Mouse (Mus musculus): ENCODE measurements around the gene Lamp1. TPM values are rescaled to one million over a fixed set of nuclear protein-coding genes. Genes with fewer than 3 reads are reported as not detected.
A peak's percentile ranks its signal among the peaks of the same experiment; 100 is the strongest.

Lamp1 gene
- polyA plus RNA-seq, 1 experiment from 2014 or later = 247 TPM

- Histone ChIP-seq H3K4me2 (replicated peaks) (no peak overlapping the region), H3K9me3 (no peaks in the 10 kb centered on the region), H3K4me1 (no peaks in the 10 kb centered on the region), H3K36me3 (no peaks in the 10 kb centered on the region), H3K27ac (no peak overlapping the region), H3K27me3 (no peaks in the 10 kb centered on the region), H3K4me3 (no peak overlapping the region), H3K9ac (no peak overlapping the region)
- WGBS = 86% methylated on average over 8 of the region's 8 CpGs
- no peak for ATAC-seq (ENCODE audit: insufficient number of reproducible peaks, insufficient read depth, low FRiP score, low TSS enrichment)
These were observed 27.9 kb downstream of the Lamp1 start for GRCm38 (mm10) chr8:13186819-13187218.

GRCm38 (mm10) chr8:13187229-13187628 lies 28.3 kb downstream of the Lamp1 start:
- no peak for ATAC-seq (ENCODE audit: insufficient number of reproducible peaks, insufficient read depth, low FRiP score, low TSS enrichment)
- no peak overlapping the region for H3K4me3 ChIP-seq
- no peaks in the 10 kb centered on the region for H3K27me3 ChIP-seq
- no peak overlapping the region for H3K27ac ChIP-seq
- no peaks in the 10 kb centered on the region for H3K4me1 ChIP-seq
- H3K4me2 ChIP-seq (replicated peaks) = no peak overlapping the region
- no peaks in the 10 kb centered on the region for H3K36me3 ChIP-seq
- no peaks in the 10 kb centered on the region for H3K9me3 ChIP-seq
- 79% methylated on average over 9 of the region's 9 CpGs for WGBS
- no peak overlapping the region for H3K9ac ChIP-seq

- Histone ChIP-seq H3K27ac (no peak overlapping the region), H3K36me3 (no peaks in the 10 kb centered on the region), H3K9me3 (no peaks in the 10 kb centered on the region), H3K4me3 (no peak overlapping the region), H3K4me1 (no peaks in the 10 kb centered on the region), H3K27me3 (no peaks in the 10 kb centered on the region), H3K9ac (no peak overlapping the region), H3K4me2 (replicated peaks) (no peak overlapping the region)
- no peak for ATAC-seq (ENCODE audit: insufficient number of reproducible peaks, insufficient read depth, low FRiP score, low TSS enrichment)
- 69% methylated on average over 7 of the region's 7 CpGs for WGBS
These were observed 28.7 kb downstream of the Lamp1 start for GRCm38 (mm10) chr8:13187638-13188037.

GRCm38 (mm10) chr8:13188052-13188555 lies 29.1 kb downstream of the Lamp1 start:
- no peaks in the 10 kb centered on the region for H3K9me3 ChIP-seq
- H3K4me3 ChIP-seq = no peak overlapping the region
- H3K36me3 ChIP-seq = no peaks in the 10 kb centered on the region
- no peak overlapping the region for H3K27ac ChIP-seq
- ATAC-seq (ENCODE audit: insufficient number of reproducible peaks, insufficient read depth, low FRiP score, low TSS enrichment) = no peak
- H3K9ac ChIP-seq = no peak overlapping the region
- no peaks in the 10 kb centered on the region for H3K4me1 ChIP-seq
- 90% methylated on average over 13 of the region's 13 CpGs for WGBS
- no peaks in the 10 kb centered on the region for H3K27me3 ChIP-seq
- H3K4me2 ChIP-seq (replicated peaks) = no peak overlapping the region

GRCm38 (mm10) chr8:13188857-13189256 lies 29.9 kb downstream of the Lamp1 start:
- WGBS = 86% methylated on average over 1 of the region's 1 CpGs
- H3K9ac ChIP-seq = no peak overlapping the region
- no peaks in the 10 kb centered on the region for H3K27me3 ChIP-seq
- H3K4me1 ChIP-seq = no peaks in the 10 kb centered on the region
- H3K27ac ChIP-seq = no peak overlapping the region
- no peaks in the 10 kb centered on the region for H3K9me3 ChIP-seq
- no peak for ATAC-seq (ENCODE audit: insufficient number of reproducible peaks, insufficient read depth, low FRiP score, low TSS enrichment)
- H3K36me3 ChIP-seq = no peaks in the 10 kb centered on the region
- H3K4me3 ChIP-seq = no peak overlapping the region
- no peak overlapping the region for H3K4me2 ChIP-seq (replicated peaks)

- H3K9me3 ChIP-seq = no peaks in the 10 kb centered on the region
These were observed 31.3 kb downstream of the Lamp1 start for GRCm38 (mm10) chr8:13190235-13190634.

GRCm38 (mm10) chr8:13194818-13195217 lies 35.9 kb downstream of the Lamp1 start:
- no peak overlapping the region for H3K9ac ChIP-seq
- peak overlapping the region; percentile 46 for H3K27ac ChIP-seq
- peaks cover 6% of the 10 kb centered on the region for H3K27me3 ChIP-seq
- no peak overlapping the region for H3K4me3 ChIP-seq
- ATAC-seq (ENCODE audit: insufficient number of reproducible peaks, insufficient read depth, low FRiP score, low TSS enrichment) = no peak
- no peaks in the 10 kb centered on the region for H3K36me3 ChIP-seq
- H3K9me3 ChIP-seq = no peaks in the 10 kb centered on the region
- H3K4me2 ChIP-seq (replicated peaks) = no peak overlapping the region
- H3K4me1 ChIP-seq = no peaks in the 10 kb centered on the region
- WGBS = 39% methylated on average over 10 of the region's 10 CpGs

More at GRCm38 (mm10) chr8:13190235-13190634, 31.3 kb downstream of the Lamp1 start:
- no peak overlapping the region for H3K4me3 ChIP-seq
- H3K27me3 ChIP-seq = no peaks in the 10 kb centered on the region
- H3K4me1 ChIP-seq = no peaks in the 10 kb centered on the region
- H3K27ac ChIP-seq = no peak overlapping the region
- no peak overlapping the region for H3K4me2 ChIP-seq (replicated peaks)
- WGBS = 93% methylated on average over 8 of the region's 8 CpGs
- ATAC-seq (ENCODE audit: insufficient number of reproducible peaks, insufficient read depth, low FRiP score, low TSS enrichment) = no peak
- no peak overlapping the region for H3K9ac ChIP-seq
- no peaks in the 10 kb centered on the region for H3K36me3 ChIP-seq

GRCm38 (mm10) chr8:13197493-13197892 lies 38.5 kb downstream of the Lamp1 start:
- 77% methylated on average over 5 of the region's 5 CpGs for WGBS
- H3K27ac ChIP-seq = no peak overlapping the region
- H3K4me3 ChIP-seq = no peak overlapping the region
- H3K27me3 ChIP-seq = peaks cover 31% of the 10 kb centered on the region
- no peaks in the 10 kb centered on the region for H3K36me3 ChIP-seq
- H3K4me1 ChIP-seq = peaks cover 7% of the 10 kb centered on the region
- no peak for ATAC-seq (ENCODE audit: insufficient number of reproducible peaks, insufficient read depth, low FRiP score, low TSS enrichment)
- no peaks in the 10 kb centered on the region for H3K9me3 ChIP-seq
- no peak overlapping the region for H3K9ac ChIP-seq
- no peak overlapping the region for H3K4me2 ChIP-seq (replicated peaks)

- Histone ChIP-seq H3K9me3 (no peaks in the 10 kb centered on the region), H3K4me1 (peaks cover 7% of the 10 kb centered on the region), H3K27ac (no peak overlapping the region), H3K9ac (peak overlapping the region; percentile 66; the same call in 1 of the 2 replicates), H3K4me3 (peak overlapping the region; percentile 81), H3K27me3 (peaks cover 42% of the 10 kb centered on the region), H3K4me2 (replicated peaks) (peak overlapping the region; percentile 88), H3K36me3 (no peaks in the 10 kb centered on the region)
- WGBS = 27% methylated on average over 14 of the region's 14 CpGs
- no peak for ATAC-seq (ENCODE audit: insufficient number of reproducible peaks, insufficient read depth, low FRiP score, low TSS enrichment)
These were observed 40.6 kb downstream of the Lamp1 start for GRCm38 (mm10) chr8:13199385-13200061.

GRCm38 (mm10) chr8:13200301-13201012 lies 41.5 kb downstream of the Lamp1 start, which contains the start of gene Grtp1:
TSS of gene Grtp1 (minus strand) at chr8:13200620.
- Histone ChIP-seq H3K9me3 (no peaks in the 10 kb centered on the region), H3K36me3 (no peaks in the 10 kb centered on the region), H3K9ac (peak within 1 kb of the TSS; percentile 66), H3K27ac (no peak within 1 kb of the TSS), H3K4me1 (peaks cover 7% of the 10 kb centered on the region), H3K4me3 (peak within 1 kb of the TSS; percentile 81), H3K4me2 (replicated peaks) (peak within 1 kb of the TSS; percentile 88), H3K27me3 (peaks cover 42% of the 10 kb centered on the region)
- under 1% methylated on average over 54 of the region's 58 CpGs for WGBS
- ATAC-seq (ENCODE audit: insufficient number of reproducible peaks, insufficient read depth, low FRiP score, low TSS enrichment) = no peak; the same call in 1 of the 2 replicates

- Histone ChIP-seq H3K27me3 (peaks cover 42% of the 10 kb centered on the region), H3K36me3 (no peaks in the 10 kb centered on the region), H3K4me3 (peak overlapping the region; percentile 81), H3K4me1 (peaks cover 7% of the 10 kb centered on the region), H3K27ac (no peak overlapping the region), H3K9me3 (no peaks in the 10 kb centered on the region), H3K4me2 (replicated peaks) (peak overlapping the region; percentile 88), H3K9ac (no peak overlapping the region)
- 2% methylated on average over 18 of the region's 18 CpGs for WGBS
- no peak for ATAC-seq (ENCODE audit: insufficient number of reproducible peaks, insufficient read depth, low FRiP score, low TSS enrichment)
These were observed 42.0 kb downstream of the Lamp1 start for GRCm38 (mm10) chr8:13201013-13201334.

- Histone ChIP-seq H3K4me3 (no peak overlapping the region), H3K27ac (no peak overlapping the region), H3K27me3 (peaks cover 42% of the 10 kb centered on the region), H3K9me3 (no peaks in the 10 kb centered on the region), H3K9ac (no peak overlapping the region), H3K4me1 (peaks cover 7% of the 10 kb centered on the region), H3K4me2 (replicated peaks) (no peak overlapping the region), H3K36me3 (no peaks in the 10 kb centered on the region)
- no peak for ATAC-seq (ENCODE audit: insufficient number of reproducible peaks, insufficient read depth, low FRiP score, low TSS enrichment)
- 42% methylated on average over 3 of the region's 3 CpGs for WGBS
These were observed 43.1 kb downstream of the Lamp1 start for GRCm38 (mm10) chr8:13202041-13202440.

All from embryonic facial prominence, embryonic 12.5 days (tissue).